Mouse (Mus musculus): Measurements from ENCODE around the gene Per3.

DNA sequence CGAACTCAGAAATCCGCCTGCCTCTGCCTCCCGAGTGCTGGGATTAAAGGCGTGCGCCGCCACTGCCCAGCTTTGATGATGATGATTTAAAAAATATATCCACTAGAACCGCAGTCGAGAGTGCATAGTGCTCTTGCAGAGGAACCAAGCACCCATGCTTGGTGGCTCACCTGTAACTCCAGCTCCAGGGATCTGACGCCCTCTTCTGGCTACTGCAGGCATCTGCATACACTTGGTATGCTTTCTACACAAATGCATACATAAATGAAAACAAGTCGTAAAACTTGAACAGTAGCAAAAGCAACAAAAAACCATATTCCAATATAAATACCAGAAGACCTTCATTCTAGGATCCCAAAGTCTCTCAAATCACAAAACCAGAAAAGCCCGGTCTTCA lies 78.9 kb downstream of the Per3 start:
- TF ChIP-seq CTCF (IDR thresholded peaks at IDR 0.05; ENCODE audit: low read depth) = peak; percentile 24
- TF ChIP-seq EP300 (IDR thresholded peaks at IDR 0.05; ENCODE audit: low read depth) = no peak

Data from liver, postnatal 0 days (tissue).